Mouse (Mus musculus) G1E (cell line): Measurements from ENCODE around the gene Gm4756.

ENCODE experiments used
- CTCF ChIP-seq: IDR thresholded peaks from 2 replicates; pipeline ENCODE4 v1.5.1; 2012; ENCODE audit warnings: low read depth, low read length, inconsistent platforms, mixed read lengths
- GATA1 ChIP-seq: IDR thresholded peaks from 2 replicates; pipeline ENCODE4 v1.6.1; 2012; ENCODE audit warnings: borderline replicate concordance, low read length, inconsistent platforms, mixed read lengths
- GATA2 ChIP-seq: IDR thresholded peaks from 2 replicates; pipeline ENCODE4 v1.6.1; 2012; ENCODE audit warnings: low read depth, low read length, inconsistent platforms, borderline replicate concordance
- POLR2AphosphoS5 ChIP-seq: IDR thresholded peaks from 2 replicates; pipeline ENCODE4 v1.6.1; 2012; ENCODE audit warnings: low read depth, low read length, inconsistent platforms; ENCODE audit not compliant: insufficient replicate concordance
- TAL1 ChIP-seq: conservative IDR thresholded peaks from 2 replicates; pipeline ENCODE4 v1.6.1; 2012; ENCODE audit warnings: low read depth, low read length, inconsistent platforms, mixed read lengths

- TF ChIP-seq CTCF: no peak
- TF ChIP-seq TAL1: no peak
- TF ChIP-seq GATA1: no peak
- TF ChIP-seq POLR2AphosphoS5: no peak
- no peak for TF ChIP-seq GATA2
Observed at GRCm38 (mm10) chr12:72670921-72671320, 21.5 kb upstream of the Gm4756 start.
